Mouse (Mus musculus): ENCODE results near the gene Aloxe3. TPM values are rescaled to one million over a fixed set of nuclear protein-coding genes. Genes with fewer than 3 reads are reported as not detected.

Gene Aloxe3
- polyA plus RNA-seq, 1 experiment = 0.82 TPM

GRCm38 (mm10) chr11:69101604-69102402 is 23.9 kb upstream of the Aloxe3 start:
- Histone ChIP-seq H3K4me1 (ENCODE audit: control insufficient read depth, insufficient read depth, low read length) (peaks cover 13% of the 10 kb centered on the region; the same call in 1 of the 2 replicates), H3K4me3 (replicated peaks; ENCODE audit: control insufficient read depth, low read depth, low read length) (no peak overlapping the region), H3K27ac (ENCODE audit: control insufficient read depth, insufficient read depth, low read depth, low read length, poor library complexity) (no peak overlapping the region)
- 88% methylated on average over 21 of the region's 21 CpGs for WGBS
- TF ChIP-seq CTCF (IDR thresholded peaks at IDR 0.05; ENCODE audit: control insufficient read depth, insufficient read depth, low read length) (no peak), POLR2A (IDR thresholded peaks at IDR 0.05; ENCODE audit: borderline replicate concordance, control insufficient read depth, low read depth, low read length) (no peak)

DNA sequence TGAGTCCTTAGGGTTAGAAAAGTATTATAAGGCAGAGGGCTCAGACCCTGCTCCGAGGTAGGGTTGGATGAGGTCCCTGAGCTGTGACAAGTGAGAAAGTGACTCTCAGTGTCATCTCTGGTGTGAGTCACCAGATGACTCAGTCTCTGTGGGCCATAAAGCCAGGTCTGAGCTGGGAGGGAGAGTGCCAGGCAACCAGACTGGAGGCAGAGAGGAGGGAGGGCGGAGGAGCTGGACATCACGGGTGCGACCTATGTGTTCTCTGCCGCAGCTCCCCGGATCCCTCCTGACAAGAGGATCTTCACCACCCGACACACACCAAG is 23.3 kb upstream of the Aloxe3 start:
- Histone ChIP-seq H3K4me3 (replicated peaks; ENCODE audit: control insufficient read depth, low read depth, low read length) (no peak overlapping the region), H3K4me1 (ENCODE audit: control insufficient read depth, insufficient read depth, low read length) (peaks cover 13% of the 10 kb centered on the region; the same call in 1 of the 2 replicates), H3K27ac (ENCODE audit: control insufficient read depth, insufficient read depth, low read depth, low read length, poor library complexity) (no peak overlapping the region)
- TF ChIP-seq POLR2A (IDR thresholded peaks at IDR 0.05; ENCODE audit: borderline replicate concordance, control insufficient read depth, low read depth, low read length) (no peak), CTCF (IDR thresholded peaks at IDR 0.05; ENCODE audit: control insufficient read depth, insufficient read depth, low read length) (no peak)
- WGBS = 92% methylated on average over 7 of the region's 7 CpGs

DNA sequence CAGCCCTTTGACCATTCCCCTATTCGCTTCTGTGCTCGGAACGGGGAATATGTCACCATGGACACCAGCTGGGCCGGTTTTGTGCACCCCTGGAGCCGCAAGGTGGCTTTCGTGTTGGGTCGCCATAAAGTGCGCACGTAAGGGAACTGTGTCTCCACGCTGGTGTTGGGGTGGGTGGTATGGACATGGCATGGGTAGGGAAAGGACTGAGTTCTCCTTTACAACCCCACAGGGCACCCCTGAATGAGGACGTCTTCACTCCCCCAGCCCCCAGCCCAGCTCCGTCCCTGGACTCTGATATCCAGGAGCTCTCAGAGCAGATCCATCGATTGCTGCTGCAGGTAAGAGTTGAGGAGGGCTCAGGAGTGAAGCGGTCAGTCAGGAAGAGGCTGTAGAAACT is 22.6 kb upstream of the Aloxe3 start:
- TF ChIP-seq POLR2A (IDR thresholded peaks at IDR 0.05; ENCODE audit: borderline replicate concordance, control insufficient read depth, low read depth, low read length) = no peak
- TF ChIP-seq CTCF (IDR thresholded peaks at IDR 0.05; ENCODE audit: control insufficient read depth, insufficient read depth, low read length) = no peak
- WGBS = 94% methylated on average over 14 of the region's 14 CpGs
- H3K4me1 ChIP-seq (ENCODE audit: control insufficient read depth, insufficient read depth, low read length) = peaks cover 7% of the 10 kb centered on the region; the same call in 1 of the 2 replicates

DNA sequence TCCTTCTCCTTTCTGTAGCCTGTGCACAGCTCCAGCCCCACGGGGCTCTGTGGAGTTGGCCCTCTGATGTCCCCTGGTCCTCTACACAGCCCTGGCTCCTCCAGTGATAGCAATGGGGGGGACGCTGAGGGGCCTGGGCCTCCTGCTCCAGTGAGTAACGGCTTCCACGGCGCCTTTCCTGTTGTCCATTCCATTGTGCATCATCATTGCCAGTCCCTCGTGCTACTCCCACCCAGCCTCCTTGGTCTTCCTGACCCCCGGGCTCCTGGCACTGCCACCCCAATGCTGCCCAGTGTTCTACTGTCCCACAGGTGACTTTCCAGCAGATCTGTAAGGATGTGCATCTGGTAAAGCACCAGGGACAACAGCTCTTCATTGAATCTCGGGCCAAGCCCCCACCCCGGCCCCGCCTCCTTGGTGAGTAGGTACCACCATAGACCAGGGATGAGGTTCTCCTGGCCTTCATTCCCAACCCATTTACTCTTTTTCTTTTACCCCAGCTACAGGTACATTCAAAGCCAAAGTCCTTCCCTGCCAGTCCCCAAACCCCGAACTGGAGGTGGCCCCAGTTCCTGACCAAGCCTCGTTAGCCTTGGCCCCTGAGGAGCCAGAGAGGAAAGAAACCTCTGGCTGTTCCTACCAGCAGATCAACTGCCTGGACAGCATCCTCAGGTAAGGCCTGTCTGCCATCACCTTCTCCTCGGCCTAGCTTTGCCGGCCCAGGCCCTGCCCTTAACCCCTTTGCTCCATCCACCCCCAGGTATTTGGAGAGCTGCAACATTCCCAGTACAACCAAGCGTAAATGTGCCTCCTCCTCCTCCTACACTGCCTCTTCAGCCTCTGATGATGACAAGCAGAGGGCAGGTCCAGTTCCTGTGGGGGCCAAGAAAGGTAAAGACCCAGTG is 21.9 kb upstream of the Aloxe3 start:
- 91% methylated on average over 15 of the region's 15 CpGs for WGBS
- H3K4me1 ChIP-seq (ENCODE audit: control insufficient read depth, insufficient read depth, low read length) = peaks cover 2% of the 10 kb centered on the region; the same call in 1 of the 2 replicates
- no peak overlapping the region for H3K4me3 ChIP-seq (replicated peaks; ENCODE audit: control insufficient read depth, low read depth, low read length)
- no peak overlapping the region for H3K27ac ChIP-seq (ENCODE audit: control insufficient read depth, insufficient read depth, low read depth, low read length, poor library complexity)
- TF ChIP-seq CTCF (IDR thresholded peaks at IDR 0.05; ENCODE audit: control insufficient read depth, insufficient read depth, low read length) = no peak
- no peak for TF ChIP-seq POLR2A (IDR thresholded peaks at IDR 0.05; ENCODE audit: borderline replicate concordance, control insufficient read depth, low read depth, low read length)

More for the DNA sequence above, 22.6 kb upstream of the Aloxe3 start:
- no peak overlapping the region for H3K4me3 ChIP-seq (replicated peaks; ENCODE audit: control insufficient read depth, low read depth, low read length)
- H3K27ac ChIP-seq (ENCODE audit: control insufficient read depth, insufficient read depth, low read depth, low read length, poor library complexity) = no peak overlapping the region

DNA sequence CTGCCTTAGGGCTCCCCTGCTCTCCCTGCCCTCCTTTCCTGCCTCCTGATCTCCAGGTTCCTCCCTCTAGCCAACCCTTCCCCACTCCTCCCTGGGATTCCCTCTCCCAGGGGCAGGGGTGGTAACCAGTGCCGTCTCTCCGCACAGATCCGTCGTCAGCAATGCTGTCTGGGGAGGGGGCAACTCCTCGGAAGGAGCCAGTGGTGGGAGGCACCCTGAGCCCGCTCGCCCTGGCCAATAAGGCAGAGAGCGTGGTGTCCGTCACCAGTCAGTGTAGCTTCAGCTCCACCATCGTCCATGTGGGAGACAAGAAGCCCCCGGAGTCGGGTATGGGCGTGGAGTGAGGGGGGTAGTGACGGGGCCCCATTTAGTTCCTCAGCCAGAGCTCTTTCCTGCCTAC is 21.2 kb upstream of the Aloxe3 start:
- WGBS = 87% methylated on average over 14 of the region's 14 CpGs
- Histone ChIP-seq H3K4me1 (ENCODE audit: control insufficient read depth, insufficient read depth, low read length) (peaks cover 2% of the 10 kb centered on the region; the same call in 1 of the 2 replicates), H3K4me3 (replicated peaks; ENCODE audit: control insufficient read depth, low read depth, low read length) (no peak overlapping the region), H3K27ac (ENCODE audit: control insufficient read depth, insufficient read depth, low read depth, low read length, poor library complexity) (no peak overlapping the region)
- TF ChIP-seq CTCF (IDR thresholded peaks at IDR 0.05; ENCODE audit: control insufficient read depth, insufficient read depth, low read length) (no peak), POLR2A (IDR thresholded peaks at IDR 0.05; ENCODE audit: borderline replicate concordance, control insufficient read depth, low read depth, low read length) (no peak)

DNA sequence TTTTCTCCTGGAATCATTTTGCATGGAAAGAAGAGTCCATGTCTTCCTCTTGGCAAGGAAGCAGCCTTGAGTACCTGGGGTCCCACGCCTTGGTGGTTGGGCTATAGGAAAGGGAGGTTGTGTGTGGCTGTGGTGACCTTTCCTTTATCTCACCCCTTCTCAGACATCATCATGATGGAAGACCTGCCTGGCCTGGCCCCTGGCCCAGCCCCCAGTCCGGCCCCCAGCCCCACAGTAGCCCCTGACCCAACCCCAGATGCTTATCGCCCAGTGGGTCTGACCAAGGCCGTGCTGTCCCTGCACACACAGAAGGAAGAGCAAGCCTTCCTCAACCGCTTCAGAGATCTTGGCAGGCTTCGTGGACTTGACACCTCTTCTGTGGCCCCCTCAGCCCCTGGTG is 20.5 kb upstream of the Aloxe3 start:
- Histone ChIP-seq H3K4me1 (ENCODE audit: control insufficient read depth, insufficient read depth, low read length) (peaks cover 2% of the 10 kb centered on the region; the same call in 1 of the 2 replicates), H3K27ac (ENCODE audit: control insufficient read depth, insufficient read depth, low read depth, low read length, poor library complexity) (no peak overlapping the region)
- WGBS = 90% methylated on average over 6 of the region's 6 CpGs

GRCm38 (mm10) chr11:69105796-69106195 is 19.9 kb upstream of the Aloxe3 start:
- peaks cover 1% of the 10 kb centered on the region; the same call in 1 of the 2 replicates for H3K4me1 ChIP-seq (ENCODE audit: control insufficient read depth, insufficient read depth, low read length)
- 78% methylated on average over 2 of the region's 2 CpGs for WGBS

More for the DNA sequence above, 20.5 kb upstream of the Aloxe3 start:
- TF ChIP-seq POLR2A (IDR thresholded peaks at IDR 0.05; ENCODE audit: borderline replicate concordance, control insufficient read depth, low read depth, low read length) (no peak), CTCF (IDR thresholded peaks at IDR 0.05; ENCODE audit: control insufficient read depth, insufficient read depth, low read length) (no peak)
- no peak overlapping the region for H3K4me3 ChIP-seq (replicated peaks; ENCODE audit: control insufficient read depth, low read depth, low read length)

DNA sequence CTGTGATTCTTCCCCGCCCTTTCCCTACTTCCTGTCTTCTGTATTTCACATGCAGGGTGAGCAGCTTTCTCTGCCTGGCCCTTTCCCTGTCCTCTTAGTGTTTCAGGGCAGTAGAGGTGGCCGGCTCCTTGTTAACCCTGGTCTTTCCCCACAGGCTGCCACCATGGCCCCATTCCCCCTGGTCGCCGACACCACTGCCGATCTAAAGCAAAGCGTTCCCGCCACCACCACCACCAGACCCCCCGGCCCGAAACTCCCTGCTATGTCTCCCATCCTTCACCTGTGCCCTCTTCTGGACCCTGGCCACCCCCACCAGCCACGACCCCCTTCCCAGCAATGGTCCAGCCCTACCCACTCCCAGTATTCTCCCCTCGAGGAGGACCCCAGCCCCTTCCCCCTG is 19.4 kb upstream of the Aloxe3 start:
- 88% methylated on average over 11 of the region's 11 CpGs for WGBS
- no peaks in the 10 kb centered on the region for H3K4me1 ChIP-seq (ENCODE audit: control insufficient read depth, insufficient read depth, low read length)
- H3K4me3 ChIP-seq (replicated peaks; ENCODE audit: control insufficient read depth, low read depth, low read length) = no peak overlapping the region
- H3K27ac ChIP-seq (ENCODE audit: control insufficient read depth, insufficient read depth, low read depth, low read length, poor library complexity) = no peak overlapping the region
- TF ChIP-seq POLR2A (IDR thresholded peaks at IDR 0.05; ENCODE audit: borderline replicate concordance, control insufficient read depth, low read depth, low read length) = no peak
- TF ChIP-seq CTCF (IDR thresholded peaks at IDR 0.05; ENCODE audit: control insufficient read depth, insufficient read depth, low read length) = no peak

More at GRCm38 (mm10) chr11:69105796-69106195, 19.9 kb upstream of the Aloxe3 start:
- H3K4me3 ChIP-seq (replicated peaks; ENCODE audit: control insufficient read depth, low read depth, low read length) = no peak overlapping the region
- no peak overlapping the region for H3K27ac ChIP-seq (ENCODE audit: control insufficient read depth, insufficient read depth, low read depth, low read length, poor library complexity)
- TF ChIP-seq CTCF (IDR thresholded peaks at IDR 0.05; ENCODE audit: control insufficient read depth, insufficient read depth, low read length) (no peak), POLR2A (IDR thresholded peaks at IDR 0.05; ENCODE audit: borderline replicate concordance, control insufficient read depth, low read depth, low read length) (no peak)

Data from bone marrow, adult 2 months (tissue).